Mouse (Mus musculus): Measurements from ENCODE around the gene Rit1. TPM values are rescaled to one million over a fixed set of nuclear protein-coding genes. Genes with fewer than 3 reads are reported as not detected.

The Rit1 gene
- total and polyA plus RNA-seq, 3 experiments: 18.4 to 28.7 (median 23.7) TPM

DNA sequence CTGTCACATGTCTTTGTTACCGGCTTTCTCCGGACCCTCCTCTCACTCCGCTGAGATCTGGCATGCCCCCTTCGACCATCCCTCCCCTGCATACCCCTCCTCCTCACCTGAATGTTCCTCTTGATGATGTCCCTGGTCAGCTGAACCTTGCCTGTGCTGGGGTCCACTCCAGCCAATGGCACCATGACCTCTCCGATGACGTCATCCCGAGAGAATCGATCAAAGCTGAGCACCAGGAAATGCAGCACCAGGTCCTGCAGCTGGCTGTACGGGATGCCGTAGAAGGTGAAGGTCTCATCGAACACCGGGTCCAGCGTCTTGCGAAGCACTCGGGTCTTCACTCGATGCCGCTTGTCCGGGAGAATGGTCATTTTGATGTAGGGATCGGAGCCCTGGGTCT is 45.0 kb downstream of the Rit1 start:
- no peak overlapping the region for H3K4me2 ChIP-seq (ENCODE audit: insufficient read depth, low read depth, poor library complexity, severe bottlenecking)
- H3K9me3 ChIP-seq (replicated peaks; ENCODE audit: low read length): no peaks in the 10 kb centered on the region
- no peak for TF ChIP-seq MXI1 (IDR thresholded peaks at IDR 0.05; ENCODE audit: low read depth, low read length)
- no peak for TF ChIP-seq ZMIZ1 (IDR thresholded peaks at IDR 0.05; ENCODE audit: low read depth, low read length)
- TF ChIP-seq MEF2A (IDR thresholded peaks at IDR 0.05; ENCODE audit: borderline replicate concordance, low read depth, low read length): no peak
- TF ChIP-seq ZNF384 (IDR thresholded peaks at IDR 0.05; ENCODE audit: low read depth, low read length): no peak
- TF ChIP-seq KAT2A (IDR thresholded peaks at IDR 0.05; ENCODE audit: insufficient replicate concordance, low read length): no peak
- no peak for TF ChIP-seq NRF1 (IDR thresholded peaks at IDR 0.05; ENCODE audit: low read depth, low read length)
- no peak for TF ChIP-seq JUN (IDR thresholded peaks at IDR 0.05; ENCODE audit: insufficient read depth, low read depth, low read length)
- TF ChIP-seq ETS1 (conservative IDR thresholded peaks at IDR 0.05; ENCODE audit: low read depth, low read length): no peak
- no peak for TF ChIP-seq MYC (IDR thresholded peaks at IDR 0.05; ENCODE audit: low read depth, low read length)
- DNase-seq (ENCODE audit: extremely low read depth): no peak
- no peaks in the 10 kb centered on the region for H3K79me2 ChIP-seq (replicated peaks; ENCODE audit: control insufficient read depth, extremely low read depth, insufficient read depth, poor library complexity, severe bottlenecking)
- H3K4me1 ChIP-seq (ENCODE audit: control insufficient read depth in 1 of 2, insufficient read depth in 2 of 2): peaks cover 9 to 15% of the 10 kb centered on the region in 2 experiments
- H3K4me3 ChIP-seq (replicated peaks in 1 of 3; ENCODE audit: low read depth in 2 of 3, low read length in 2 of 3, poor library complexity in 1 of 3): no peak overlapping the region
- dilution Hi-C loops (cut with MboI; ENCODE audit: extremely low pct_ligation_motif_present, extremely low pct_unique_long_range_greater_than_20kb, low sequenced_read_pairs) (no loop called here), in situ Hi-C loops (cut with MboI; ENCODE audit: low pct_ligation_motif_present, low pct_unique_long_range_greater_than_20kb, low sequenced_read_pairs) (loop anchor here (10.0 kb wide), 1 partner anchor 173 kb away; no protein-coding TSS in a partner anchor)
- H3K36me3 ChIP-seq (replicated peaks in 1 of 2; ENCODE audit: control insufficient read depth in 1 of 2, insufficient read depth in 1 of 2, low read length in 1 of 2): peaks cover 7 to 46% of the 10 kb centered on the region in 2 experiments
- H3K27me3 ChIP-seq (replicated peaks): no peaks in the 10 kb centered on the region
- no peak overlapping the region for H3K9ac ChIP-seq (ENCODE audit: insufficient read depth, low read depth)
- H3K27ac ChIP-seq (ENCODE audit: insufficient read depth, low read depth): no peak overlapping the region

DNA sequence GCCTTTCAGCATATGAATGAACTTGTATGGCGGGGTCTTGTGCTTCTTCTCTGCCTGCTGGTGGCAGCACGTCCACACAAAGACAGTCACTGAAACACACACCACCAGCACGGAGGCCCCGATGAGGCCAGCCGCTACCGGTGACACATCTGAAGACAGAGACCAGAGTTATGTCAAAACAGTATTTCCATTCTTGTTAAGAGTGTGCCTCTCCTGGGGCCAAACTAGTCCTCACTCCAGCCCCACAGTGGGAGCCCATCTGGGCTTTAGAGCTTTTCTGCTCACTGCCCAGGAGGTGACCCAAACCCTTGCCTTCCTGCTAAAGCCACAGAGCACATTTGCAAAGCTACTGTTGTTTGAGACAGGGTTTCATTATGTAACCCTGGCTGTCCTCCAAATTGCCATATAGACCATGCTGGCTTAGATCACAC is 45.8 kb downstream of the Rit1 start:
- H3K27ac ChIP-seq (ENCODE audit: insufficient read depth, low read depth): no peak overlapping the region
- peaks cover 7 to 43% of the 10 kb centered on the region in 2 experiments for H3K36me3 ChIP-seq (replicated peaks in 1 of 2; ENCODE audit: control insufficient read depth in 1 of 2, insufficient read depth in 1 of 2, low read length in 1 of 2)
- no peaks in the 10 kb centered on the region for H3K79me2 ChIP-seq (replicated peaks; ENCODE audit: control insufficient read depth, extremely low read depth, insufficient read depth, poor library complexity, severe bottlenecking)
- H3K4me3 ChIP-seq (replicated peaks in 1 of 3; ENCODE audit: low read depth in 2 of 3, low read length in 2 of 3, poor library complexity in 1 of 3): no peak overlapping the region
- DNase-seq (ENCODE audit: extremely low read depth): no peak
- no peaks in the 10 kb centered on the region for H3K27me3 ChIP-seq (replicated peaks)
- H3K4me2 ChIP-seq (ENCODE audit: insufficient read depth, low read depth, poor library complexity, severe bottlenecking): no peak overlapping the region
- dilution Hi-C loops (cut with MboI; ENCODE audit: extremely low pct_ligation_motif_present, extremely low pct_unique_long_range_greater_than_20kb, low sequenced_read_pairs) (no loop called here), in situ Hi-C loops (cut with MboI; ENCODE audit: low pct_ligation_motif_present, low pct_unique_long_range_greater_than_20kb, low sequenced_read_pairs) (loop anchor here (10.0 kb wide), 1 partner anchor 172 kb away; no protein-coding TSS in a partner anchor)
- H3K9me3 ChIP-seq (replicated peaks; ENCODE audit: low read length): no peaks in the 10 kb centered on the region
- H3K4me1 ChIP-seq (ENCODE audit: control insufficient read depth in 1 of 2, insufficient read depth in 2 of 2): peaks cover 9 to 15% of the 10 kb centered on the region in 2 experiments
- peak; percentile 56 for TF ChIP-seq SMC3 (IDR thresholded peaks at IDR 0.05; ENCODE audit: low read depth, low read length)
- TF ChIP-seq MEF2A (IDR thresholded peaks at IDR 0.05; ENCODE audit: borderline replicate concordance, low read depth, low read length): peak; percentile 70
- TF ChIP-seq IRF4 (IDR thresholded peaks at IDR 0.05; ENCODE audit: low read depth, low read length): peak; percentile 79
- 0 out of 2 replicates have a peak, but pooled peaks have one; percentile 22 for TF ChIP-seq NRF1 (IDR thresholded peaks at IDR 0.05; ENCODE audit: low read depth, low read length)
- no peak for TF ChIP-seq MAZ (IDR thresholded peaks at IDR 0.05; ENCODE audit: low read depth, low read length)
- peak in 1 of 2 experiments; percentile 84; a peak in 2 of 4 replicates for TF ChIP-seq CTCF (conservative IDR thresholded peaks at IDR 0.05 in 1 of 2, IDR thresholded peaks at IDR 0.05 in 1 of 2; ENCODE audit: low read depth in 2 of 2, low read length in 2 of 2)
- TF ChIP-seq RAD21 (IDR thresholded peaks at IDR 0.05; ENCODE audit: low read depth, low read length): peak; percentile 87
- TF ChIP-seq TCF12 (IDR thresholded peaks at IDR 0.05; ENCODE audit: low read depth, low read length): peak; percentile 40; the same call in 1 of the 2 replicates
- TF ChIP-seq GABPA (IDR thresholded peaks at IDR 0.05; ENCODE audit: insufficient replicate concordance, low read depth, low read length): no peak
- TF ChIP-seq ZC3H11A (IDR thresholded peaks at IDR 0.05; ENCODE audit: low read depth, low read length): no peak
- TF ChIP-seq ETS1 (conservative IDR thresholded peaks at IDR 0.05; ENCODE audit: low read depth, low read length): peak; percentile 11; the same call in 1 of the 2 replicates
- TF ChIP-seq ZKSCAN1 (IDR thresholded peaks at IDR 0.05; ENCODE audit: borderline replicate concordance, low read depth, low read length): no peak
- TF ChIP-seq MXI1 (IDR thresholded peaks at IDR 0.05; ENCODE audit: low read depth, low read length): no peak
- TF ChIP-seq POLR2AphosphoS2 (IDR thresholded peaks at IDR 0.05; ENCODE audit: low read depth, low read length): no peak
- no peak overlapping the region for H3K9ac ChIP-seq (ENCODE audit: insufficient read depth, low read depth)

Data from CH12.LX (cell line).